21 mouse cellular contexts compared by ENCODE assay signal in genomic region chr5:44335756-44336155, GRCm38 (mm10).
DNase-seq lines count a peak whose midpoint lies in the region; TF ChIP-seq lines count a peak whose summit lies in the region.
"Had no signal": no experiment of that assay in that cellular context is flagged by ENCODE, and none has a peak within 500 bp of the region (broad histone marks: within the 10 kb centered on the region; RNA-seq: fewer than 3 reads in every experiment).

No protein-coding gene starts in this region.

- H3K79me2 ChIP-seq in liver, adult 2 months (ENCODE audit: control insufficient read depth, insufficient read depth, low read length), result no peaks in the 10 kb centered on the region

- no peaks in the 10 kb centered on the region; the same call in 1 of the 2 replicates for H3K4me1 ChIP-seq in kidney, adult 2 months (ENCODE audit: control insufficient read depth, insufficient read depth, low read length)
- no peaks in the 10 kb centered on the region for H3K4me1 ChIP-seq in liver, adult 2 months (ENCODE audit: control insufficient read depth, insufficient read depth, low read length)
- H3K4me1 ChIP-seq: embryonic facial prominence, embryonic 13.5 days; embryonic facial prominence, embryonic 15.5 days; forebrain, embryonic 10.5 days; forebrain, embryonic 12.5 days had no signal

- DNase-seq in kidney, adult 2 months, result peak; percentile 83
- no peak for DNase-seq in kidney, postnatal 25 days
- peak; percentile 62 for DNase-seq in kidney, adult 9 months
- DNase-seq in kidney, postnatal 14 days, result no peak
- DNase-seq in liver, adult 2 months (ENCODE audit: extremely low read depth, low read depth, low spot score), result peak; percentile 12
- no peak for DNase-seq in liver
- DNase-seq: adrenal gland, adult 2 months; adrenal gland, postnatal 10 days; adrenal gland, postnatal 25 days; cerebellum, adult 11 months; cerebellum, adult 18-20 months; cerebellum, adult 8-10 months; cerebellum, adult 9-11 months; cerebellum, postnatal 14 days; cerebellum, postnatal 36 days; embryo, embryonic 11 days had no signal

- 67% methylated on average over 5 of the region's 5 CpGs for WGBS in kidney, adult 2 months
- 55% methylated on average over 5 of the region's 5 CpGs for WGBS in liver, adult 2 months

- no peaks in the 10 kb centered on the region for H3K36me3 ChIP-seq in kidney, adult 2 months (ENCODE audit: control insufficient read depth, insufficient read depth, low read length)
- H3K36me3 ChIP-seq in liver, adult 2 months (ENCODE audit: control insufficient read depth, insufficient read depth, low read length), result no peaks in the 10 kb centered on the region
- H3K36me3 ChIP-seq: embryonic facial prominence, embryonic 13.5 days; embryonic facial prominence, embryonic 15.5 days; forebrain, embryonic 10.5 days; forebrain, embryonic 12.5 days had no signal

- TF ChIP-seq CTCF in kidney, adult 2 months (conservative IDR thresholded peaks at IDR 0.05; ENCODE audit: insufficient read depth, insufficient read length, low read depth, low read length), result no peak
- no peak for TF ChIP-seq CTCF in liver, adult 2 months (IDR thresholded peaks at IDR 0.05; ENCODE audit: low read depth, low read length)

- TF ChIP-seq POLR2A in kidney, adult 2 months (IDR thresholded peaks at IDR 0.05; ENCODE audit: low read depth, low read length), result no peak
- no peak for TF ChIP-seq POLR2A in liver, adult 2 months (IDR thresholded peaks at IDR 0.05; ENCODE audit: extremely low read depth, insufficient read depth, low read length)

- H3K27ac ChIP-seq in kidney, adult 2 months (ENCODE audit: insufficient read depth, low read depth, low read length), result no peak overlapping the region
- no peak overlapping the region for H3K27ac ChIP-seq in liver, adult 2 months (replicated peaks; ENCODE audit: insufficient read depth, low read depth, low read length)
- H3K27ac ChIP-seq: embryonic facial prominence, embryonic 13.5 days; embryonic facial prominence, embryonic 15.5 days; forebrain, embryonic 10.5 days; forebrain, embryonic 12.5 days had no signal

- no peak overlapping the region for H3K4me3 ChIP-seq in kidney, adult 2 months (ENCODE audit: insufficient read depth, low read depth, low read length)
- no peak overlapping the region for H3K4me3 ChIP-seq in liver, adult 2 months (ENCODE audit: insufficient read depth, low read depth, low read length)
- H3K4me3 ChIP-seq: embryonic facial prominence, embryonic 13.5 days; embryonic facial prominence, embryonic 15.5 days; erythroblast, embryonic 14.5 days; forebrain, embryonic 10.5 days; forebrain, embryonic 12.5 days had no signal

- H3K9ac ChIP-seq in liver, adult 2 months (ENCODE audit: low read depth, low read length), result no peak overlapping the region
- H3K9ac ChIP-seq: embryonic facial prominence, embryonic 13.5 days; embryonic facial prominence, embryonic 15.5 days; forebrain, embryonic 12.5 days had no signal

- H3K27me3 ChIP-seq in kidney, adult 2 months (replicated peaks; ENCODE audit: control insufficient read depth, insufficient read depth, low read length), result no peaks in the 10 kb centered on the region
- peaks cover 8% of the 10 kb centered on the region; the same call in 1 of the 2 replicates for H3K27me3 ChIP-seq in liver, adult 2 months (ENCODE audit: control insufficient read depth, insufficient read depth, low read length)
- H3K27me3 ChIP-seq: embryonic facial prominence, embryonic 13.5 days; embryonic facial prominence, embryonic 15.5 days; forebrain, embryonic 12.5 days had no signal

Comparison
In these comparisons a context has a peak if more than half of its experiments do, and no peak if none do; other contexts are left out.
1. DNase-seq: peak in kidney, adult 2 months (single experiment), kidney, adult 9 months (single experiment) and liver, adult 2 months (single experiment); none in kidney, postnatal 25 days (0 of 2), kidney, postnatal 14 days (single experiment) and liver (single experiment).